Mouse (Mus musculus) heart, embryonic 16.5 days (tissue): ENCODE results near the gene Tango6. TPM values are rescaled to one million over a fixed set of nuclear protein-coding genes. Genes with fewer than 3 reads are reported as not detected.

ENCODE experiments used
- polyA plus RNA-seq: library from polyadenylated mRNA; unstranded; fragments of >200 nt; fragmentation: Nextera tagmentation; extraction: Ambion mirVana; gene quantifications from 2 replicates; pipeline ENCODE4 v1.2.1, GENCODE M21; 2015

Gene Tango6
- polyA plus RNA-seq, 1 experiment from 2014 or later: 7.6 TPM

Other genes with a start within 250 kb of the Tango6 start
- not detected in 2 replicates for gene 6030452D12Rik, start 182.5 kb upstream of the Tango6 start, polyA plus RNA-seq
- 15.0 and 17.3 TPM in 2 replicates for gene Cdh3, start 172.2 kb upstream of the Tango6 start, polyA plus RNA-seq
- gene Gm10073, start 109.6 kb upstream of the Tango6 start, polyA plus RNA-seq: 6.8 and 24.5 TPM in 2 replicates
- gene Cdh1, start 79.7 kb upstream of the Tango6 start, polyA plus RNA-seq: 11.9 and 18.5 TPM in 2 replicates
- gene Has3, start 187.2 kb downstream of the Tango6 start, polyA plus RNA-seq: 0.22 and 0.26 TPM in 2 replicates
- gene Utp4, start 210.6 kb downstream of the Tango6 start, polyA plus RNA-seq: 42.5 and 48.1 TPM in 2 replicates